Mouse (Mus musculus) myocyte (in vitro differentiated cells): ENCODE measurements around the gene Nsun2.

ENCODE experiments used
- E2F4 ChIP-seq: IDR thresholded peaks from one replicate; pipeline ENCODE4 v1.6.1; 2011; ENCODE audit warnings: mild to moderate bottlenecking, control low read depth, moderate library complexity; ENCODE audit not compliant: insufficient read depth
- POLR2A ChIP-seq: IDR thresholded peaks from one replicate; pipeline ENCODE4 v1.6.1; 2011; ENCODE audit warnings: low read depth, mild to moderate bottlenecking, control low read depth, moderate library complexity; ENCODE audit not compliant: insufficient read length
- POLR2AphosphoS2 ChIP-seq: IDR thresholded peaks from one replicate; pipeline ENCODE4 v1.6.1; 2011; ENCODE audit warnings: low read depth, control low read depth; ENCODE audit not compliant: insufficient read length
- TCF3 ChIP-seq: IDR thresholded peaks from one replicate; pipeline ENCODE4 v1.6.1; 2011; ENCODE audit warnings: low read depth, control low read depth; ENCODE audit not compliant: insufficient read length

DNA sequence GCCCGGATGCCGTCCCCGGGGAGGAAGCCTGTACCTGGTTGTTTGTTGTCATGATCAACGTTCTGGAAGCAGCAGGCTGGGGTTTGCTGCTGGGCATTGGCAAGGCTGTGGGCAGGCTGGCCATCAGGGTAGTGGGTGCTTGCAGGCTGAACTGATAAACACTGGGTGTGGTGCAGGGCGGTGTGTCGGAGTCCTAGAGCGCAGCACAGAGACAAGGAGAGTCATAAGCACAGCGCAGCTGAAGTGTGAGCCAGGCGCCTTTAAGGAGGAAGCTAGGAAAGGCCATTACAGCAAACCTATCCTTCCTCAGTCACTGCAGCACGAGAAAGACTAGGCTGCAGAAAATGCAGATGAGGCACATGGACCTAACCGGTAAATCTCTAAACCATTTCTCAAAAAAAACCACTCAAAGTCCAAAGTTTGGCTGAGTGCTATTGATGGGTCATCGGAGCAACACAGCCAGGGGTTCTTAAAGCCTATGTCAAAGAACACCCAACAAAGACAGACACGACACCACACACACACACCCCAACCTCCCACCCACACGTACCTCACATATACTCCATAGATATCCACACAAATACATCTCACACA, 31.3 kb upstream of the Nsun2 start:
- TF ChIP-seq POLR2A (no peak), E2F4 (no peak), POLR2AphosphoS2 (no peak), TCF3 (no peak)
